Mouse (Mus musculus): ENCODE data around the gene Wdr61.
"Not testable (repeated sequence)": the region's sequence is repeated elsewhere in the genome, so short reads cannot be mapped to it uniquely, and the experiment has no call there.

Gene Wdr61

GRCm38 (mm10) chr9:54726315-54726714 is 8.0 kb downstream of the Wdr61 start:
- DNase-seq (ENCODE audit: low spot score in 2 of 2): no peak

DNA sequence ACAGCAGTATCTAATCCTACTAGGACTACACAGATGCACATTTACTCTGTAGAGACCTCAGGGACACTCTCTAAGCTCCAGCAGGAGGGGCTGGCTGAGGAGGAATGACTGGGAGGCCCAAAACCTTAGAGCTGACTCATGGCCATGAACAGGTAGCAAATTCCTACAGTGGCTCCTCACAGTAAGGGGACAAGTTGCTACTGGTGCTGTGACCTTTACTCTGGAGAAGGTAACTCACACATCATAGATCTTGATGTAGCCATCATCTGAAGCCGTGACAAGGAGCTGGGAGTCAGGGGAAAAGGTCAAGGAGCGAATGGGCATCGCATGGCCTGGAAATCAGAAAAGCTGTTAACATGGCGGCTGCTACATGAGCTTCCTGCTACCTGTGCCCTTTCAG is 11.7 kb downstream of the Wdr61 start:
- no peak for DNase-seq (ENCODE audit: low spot score in 2 of 2)

GRCm38 (mm10) chr9:54722156-54722555 is 12.2 kb downstream of the Wdr61 start:
- DNase-seq (ENCODE audit: low spot score in 2 of 2): no peak

DNA sequence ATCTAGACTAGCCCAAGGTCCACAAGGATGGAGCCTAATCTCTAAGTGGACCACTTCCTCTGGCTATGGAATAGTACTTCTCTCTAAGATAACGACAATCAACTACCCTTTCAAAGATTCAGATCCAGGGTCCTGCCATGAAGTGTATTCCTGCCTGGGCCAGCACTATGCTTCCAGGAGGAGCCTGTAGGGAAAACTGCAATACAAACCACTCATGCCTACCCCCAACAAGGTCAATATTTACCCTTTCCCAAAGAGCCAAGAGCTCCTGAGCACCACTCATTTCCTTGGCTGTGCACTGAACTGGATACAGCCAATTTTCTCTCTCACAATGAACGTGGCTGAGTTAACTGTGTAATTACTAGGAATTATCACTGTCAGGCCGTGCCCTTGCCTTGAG is 16.8 kb downstream of the Wdr61 start:
- DNase-seq (ENCODE audit: low spot score in 2 of 2): no peak

GRCm38 (mm10) chr9:54715776-54716175 is 18.5 kb downstream of the Wdr61 start:
- DNase-seq (ENCODE audit: low spot score in 2 of 2): no peak

GRCm38 (mm10) chr9:54708085-54708484 is 26.2 kb downstream of the Wdr61 start:
- DNase-seq (ENCODE audit: low spot score in 2 of 2): no peak

GRCm38 (mm10) chr9:54707288-54707999 is 26.9 kb downstream of the Wdr61 start:
- DNase-seq (ENCODE audit: low spot score in 2 of 2): no peak

- no peak for DNase-seq (ENCODE audit: low spot score in 2 of 2)
Observed at GRCm38 (mm10) chr9:54705561-54705960, 28.8 kb downstream of the Wdr61 start.

DNA sequence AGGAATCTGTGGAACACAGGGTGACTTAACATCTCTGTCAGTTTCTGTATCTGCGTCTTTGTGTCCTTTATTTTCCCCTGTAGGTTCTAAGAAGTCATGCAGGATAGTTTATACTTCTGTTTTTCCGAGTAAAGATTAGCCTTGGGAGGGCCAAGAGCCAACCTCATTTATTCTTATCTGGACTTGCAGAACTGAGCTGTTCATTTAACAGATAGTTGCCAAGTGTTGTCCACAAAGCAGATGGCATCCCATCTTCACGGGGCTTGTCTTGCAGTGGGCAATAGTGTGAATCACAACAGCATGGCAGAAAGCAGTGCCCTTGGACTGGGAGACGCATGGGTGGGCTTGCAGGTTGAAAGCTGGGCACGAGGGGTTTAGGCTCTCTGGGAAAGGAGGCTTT is 30.0 kb downstream of the Wdr61 start:
- no peak for DNase-seq (ENCODE audit: low spot score in 2 of 2)

DNA sequence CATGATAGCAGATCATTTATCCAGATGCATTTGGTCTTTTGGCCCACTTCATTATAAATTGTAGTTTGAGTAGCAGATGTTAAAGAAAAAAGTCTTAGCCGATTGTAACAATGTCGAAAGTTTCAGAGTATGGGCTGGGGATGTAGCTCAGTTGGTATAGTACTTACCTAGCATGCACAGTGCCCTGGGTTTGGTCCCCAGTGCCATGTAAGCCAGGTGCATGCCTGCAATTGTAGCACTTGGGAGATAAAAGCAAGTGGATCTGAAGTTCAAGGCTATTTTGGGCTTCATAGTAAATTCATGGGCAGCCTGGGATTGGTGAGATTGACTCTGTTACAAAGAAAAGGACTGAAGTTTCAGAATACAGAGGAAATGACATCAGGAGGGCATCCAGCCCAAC is 31.7 kb downstream of the Wdr61 start:
- no peak for DNase-seq (ENCODE audit: low spot score in 2 of 2)

GRCm38 (mm10) chr9:54700746-54701145 is 33.6 kb downstream of the Wdr61 start:
- DNase-seq (ENCODE audit: low spot score in 2 of 2): no peak

- DNase-seq (ENCODE audit: low spot score in 2 of 2): no peak
Observed at GRCm38 (mm10) chr9:54700174-54700475, 34.2 kb downstream of the Wdr61 start.

DNA sequence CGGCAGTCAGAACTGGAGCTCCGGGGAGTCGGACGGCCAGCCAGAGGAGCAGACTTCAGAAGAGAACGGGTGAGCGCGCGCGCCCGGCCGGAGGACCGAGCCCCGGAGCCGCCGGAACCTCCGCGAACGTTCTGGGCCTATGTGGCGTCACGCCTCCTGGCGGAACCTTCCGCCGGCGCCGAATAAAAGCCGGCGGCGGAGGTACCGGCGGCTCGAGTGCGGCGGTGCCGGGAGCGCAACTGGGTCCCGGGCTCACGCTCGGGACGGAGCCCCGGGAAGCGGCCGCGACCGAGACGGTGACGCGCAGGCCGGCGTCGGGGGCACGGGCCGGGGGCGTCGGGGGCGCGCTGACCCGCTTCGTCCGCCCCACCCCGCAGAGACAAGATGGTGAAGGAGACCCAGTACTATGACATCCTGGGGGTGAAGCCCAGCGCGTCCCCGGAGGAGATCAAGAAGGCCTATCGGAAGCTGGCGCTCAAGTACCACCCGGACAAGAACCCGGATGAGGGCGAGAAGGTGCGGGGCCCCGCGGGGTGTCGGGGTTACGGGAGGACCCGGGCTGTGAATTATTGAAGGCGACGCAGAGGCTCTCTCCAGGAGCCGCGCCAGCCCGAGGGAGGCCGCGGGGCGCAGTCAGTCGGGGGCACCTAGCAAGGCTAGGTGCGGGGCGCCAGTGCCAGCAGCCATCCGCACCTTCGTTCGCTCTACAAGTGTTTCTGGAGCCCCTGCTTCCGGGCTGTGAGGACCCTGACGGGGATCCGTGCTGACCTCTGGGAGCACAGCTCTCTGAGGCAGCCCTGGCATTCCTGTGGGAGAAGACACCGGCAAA is 34.8 kb downstream of the Wdr61 start:
- DNase-seq (ENCODE audit: low spot score in 2 of 2): peak; percentile 65 to 76

DNA sequence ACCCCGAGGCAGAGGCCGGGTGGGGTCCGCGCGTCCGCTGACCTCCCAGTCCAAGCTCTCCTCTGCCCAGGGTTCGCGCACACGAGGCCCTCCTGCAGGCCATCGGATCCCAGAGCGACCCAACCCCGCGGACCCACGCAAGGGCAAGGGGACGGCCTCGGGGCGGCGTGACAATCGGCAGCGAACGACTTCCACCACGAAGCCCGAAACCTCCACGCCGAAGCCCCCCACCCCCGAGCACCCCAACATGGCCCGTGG is 35.3 kb downstream of the Wdr61 start:
- no peak for DNase-seq (ENCODE audit: low spot score in 2 of 2)

DNA sequence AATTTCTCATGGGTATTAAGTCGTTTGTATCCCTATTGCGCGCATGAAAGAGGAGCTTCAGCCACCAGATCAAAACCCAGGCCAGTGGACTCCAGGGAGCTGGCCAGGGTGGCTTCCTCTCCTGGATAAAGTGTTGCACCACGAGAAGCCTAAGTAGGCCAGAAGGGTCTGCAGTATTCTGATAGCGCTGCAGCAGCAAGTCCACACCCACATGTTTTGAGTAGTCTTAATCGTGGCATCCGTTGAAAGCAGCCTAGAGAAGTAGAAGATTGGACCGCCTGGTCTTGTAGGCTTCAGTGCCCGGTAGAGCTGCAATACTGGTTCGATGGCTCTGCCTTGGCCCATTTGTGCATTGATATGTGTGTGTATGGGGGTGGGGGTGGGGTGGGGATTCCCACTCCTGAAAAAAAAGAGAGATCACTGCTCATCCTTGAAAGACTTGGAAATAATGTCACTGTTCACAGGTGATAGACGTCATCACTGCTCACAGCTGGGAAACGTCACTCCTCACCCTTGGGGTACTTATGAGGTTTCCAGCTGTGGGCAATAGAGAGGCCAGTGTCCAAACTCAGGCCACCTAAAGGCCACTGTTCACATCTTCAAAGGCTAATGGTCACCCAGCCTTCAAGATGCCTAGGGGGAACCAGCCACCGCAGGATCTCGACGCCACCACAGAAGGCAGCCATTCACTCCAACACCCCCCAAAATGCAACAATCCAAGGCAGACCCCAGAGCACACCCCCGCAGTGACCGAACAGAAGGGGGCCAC is 35.8 kb downstream of the Wdr61 start, which contains the start of gene Dnaja4:
Dnaja4 (plus strand) TSS at position 556 of the 769 bp plus-strand sequence.
- no peak for DNase-seq (ENCODE audit: low spot score in 2 of 2)

DNA sequence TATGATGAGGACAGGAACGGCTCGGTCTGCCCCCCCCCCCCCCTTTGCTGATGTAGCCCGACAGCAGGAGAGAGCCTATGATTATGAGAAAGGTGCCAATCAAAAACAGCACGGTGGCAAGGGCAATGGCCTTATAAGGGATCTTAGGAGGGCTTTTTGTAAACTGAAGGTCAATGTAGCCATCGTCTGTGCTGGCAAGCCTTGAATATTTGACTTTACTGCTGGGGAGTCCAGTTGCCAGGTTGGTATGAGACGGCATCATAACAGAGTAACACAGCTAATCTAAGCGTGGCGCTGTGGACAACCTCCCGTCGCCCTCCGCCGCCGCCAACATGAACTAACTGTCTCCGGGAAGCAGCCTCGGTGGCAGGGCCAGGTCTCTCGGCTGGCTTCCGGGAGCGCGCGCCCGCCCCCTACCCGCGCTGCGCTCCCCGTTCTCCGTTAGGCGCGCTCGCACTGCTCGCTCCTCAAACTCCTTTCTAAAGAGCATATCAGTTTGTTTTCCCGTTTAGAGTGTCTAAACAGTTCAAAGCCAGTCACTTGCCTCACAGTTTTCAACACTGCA is 43.0 kb downstream of the Wdr61 start:
- DNase-seq (ENCODE audit: low spot score in 2 of 2): not testable (repeated sequence)

GRCm38 (mm10) chr9:54690697-54691096 is 43.6 kb downstream of the Wdr61 start:
- not testable (repeated sequence) for DNase-seq (ENCODE audit: low spot score in 2 of 2)

DNA sequence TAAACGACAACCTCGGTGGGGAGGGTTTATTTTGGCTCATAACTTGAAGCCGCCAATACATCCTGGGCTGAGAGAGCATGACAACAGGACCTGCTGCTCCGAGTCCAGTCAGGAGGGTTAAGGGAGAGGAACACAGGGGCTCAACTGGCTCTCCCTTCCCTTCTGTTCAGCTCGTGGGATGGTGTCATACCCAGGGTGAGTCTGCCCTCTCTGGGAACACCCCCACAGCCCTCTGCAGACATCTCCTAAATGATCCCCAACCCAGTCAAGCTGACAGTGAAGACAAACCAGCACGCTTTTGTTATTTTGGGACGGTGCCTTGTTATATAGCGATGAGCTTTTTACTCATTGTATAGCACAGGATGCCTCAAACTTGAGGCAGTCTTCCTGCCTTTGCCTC is 44.9 kb downstream of the Wdr61 start:
- DNase-seq (ENCODE audit: low spot score in 2 of 2): no peak

DNA sequence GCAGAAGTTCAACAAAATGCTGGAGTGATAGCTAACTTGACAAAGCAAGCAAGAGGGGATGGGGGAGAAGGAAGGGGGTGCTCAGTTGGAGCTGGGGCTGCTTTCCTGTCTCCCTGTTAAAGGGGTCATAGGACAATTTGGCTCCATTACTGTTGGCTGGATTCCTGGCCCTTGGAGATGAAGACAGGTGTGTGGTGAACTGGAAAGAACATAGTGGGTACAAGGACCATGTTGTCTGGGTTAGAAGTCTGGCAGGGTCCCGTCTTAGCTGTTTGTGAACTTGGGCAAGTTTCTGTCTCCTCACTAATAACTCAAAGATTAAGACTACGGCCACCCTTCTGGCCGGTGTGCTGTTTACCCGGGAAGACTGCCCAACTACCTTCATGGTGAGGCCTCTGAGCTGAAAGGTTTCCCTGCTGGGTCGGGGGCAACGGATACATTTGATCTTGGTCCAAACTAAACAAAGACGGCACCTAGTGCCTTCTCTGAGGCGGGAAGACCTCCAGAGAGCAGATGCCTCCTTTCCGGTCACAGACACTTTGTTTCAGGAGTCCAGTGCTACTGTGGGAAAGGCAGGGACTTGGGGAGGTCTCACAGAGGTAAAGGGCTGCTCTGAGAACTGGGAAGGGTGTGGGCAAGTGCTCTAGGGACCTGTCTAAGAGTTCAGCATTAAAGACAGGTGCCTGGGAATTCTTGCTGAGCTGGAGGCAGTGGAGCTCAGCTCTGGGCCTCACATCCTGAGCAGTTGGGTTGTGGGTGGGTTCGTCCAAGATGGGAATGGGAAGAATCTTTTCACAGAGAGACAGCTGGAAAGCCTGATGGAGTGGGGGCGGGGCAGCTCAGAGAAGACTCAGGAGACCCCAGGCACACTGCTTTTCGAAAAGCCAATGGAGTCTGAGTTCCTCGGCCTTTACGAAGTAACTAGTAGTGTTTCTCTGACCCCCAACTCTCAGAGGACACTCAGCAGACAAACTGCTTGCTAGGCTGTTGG is 46.8 kb downstream of the Wdr61 start:
- no peak for DNase-seq (ENCODE audit: low spot score in 2 of 2)

DNA sequence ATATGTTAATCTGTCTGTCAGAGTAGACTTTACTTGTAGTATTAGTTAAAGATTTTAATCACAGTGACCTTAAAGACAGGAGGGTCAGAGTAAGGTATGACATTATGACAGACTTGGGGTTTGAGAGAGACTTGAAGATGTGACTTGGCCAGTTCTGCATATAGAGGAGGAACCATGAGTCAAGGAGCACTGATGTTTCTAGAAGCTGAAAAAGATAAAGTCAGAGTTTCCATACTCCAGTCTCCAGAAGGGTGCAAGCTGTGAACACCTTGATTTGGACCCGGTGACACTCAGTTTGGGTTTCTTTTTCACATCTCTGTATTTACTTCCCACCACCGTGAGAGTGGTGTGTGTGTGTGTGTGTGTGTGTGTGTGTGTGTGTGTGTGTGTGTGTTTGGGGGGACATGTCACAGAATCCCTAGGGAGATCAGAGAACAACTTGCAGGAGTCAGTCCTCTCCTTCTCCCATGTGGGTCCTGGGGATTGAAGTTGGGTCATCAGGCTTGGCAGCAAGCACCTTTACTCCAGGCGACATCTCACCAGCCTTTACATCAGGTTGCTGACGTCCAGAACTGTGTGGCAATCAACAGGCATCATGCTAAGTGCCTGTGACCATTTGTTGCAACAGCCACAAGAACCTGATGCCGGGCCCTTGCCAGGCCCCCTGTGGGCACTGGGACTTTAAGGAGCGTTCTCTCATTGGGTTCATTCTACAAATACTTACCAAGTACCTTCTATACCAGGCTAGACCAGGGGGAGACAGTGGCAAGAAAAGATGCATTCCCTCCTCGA is 50.3 kb downstream of the Wdr61 start:
- DNase-seq (ENCODE audit: low spot score in 2 of 2): no peak

Measured in frontal cortex, postnatal 25 days (tissue).